Mouse (Mus musculus): ENCODE results near the gene Mri1.

The Mri1 gene

DNA sequence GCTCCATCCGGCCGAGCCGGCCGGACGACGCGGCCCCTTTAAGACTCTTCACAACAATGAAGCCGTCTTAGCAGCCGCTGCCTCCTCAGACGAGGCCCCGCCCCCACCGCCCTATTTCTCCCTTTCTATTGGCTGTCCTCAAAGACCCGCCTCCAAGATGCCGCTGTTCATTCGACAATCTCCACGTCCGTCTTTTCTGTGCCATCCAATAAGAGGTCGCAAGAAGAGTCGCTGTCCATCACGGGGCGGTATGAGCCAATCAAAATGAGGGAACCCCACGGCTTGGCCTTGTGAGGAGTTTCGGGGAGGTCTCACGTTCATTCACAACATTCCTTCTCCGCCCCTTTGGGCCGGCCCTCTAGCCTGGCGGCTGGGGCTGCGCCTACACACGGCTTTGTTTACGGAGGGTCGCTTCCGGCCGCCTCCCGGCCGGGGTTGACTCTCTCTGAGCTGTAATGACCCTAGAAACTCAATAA is 20.1 kb downstream of the Mri1 start, which contains the start of gene Zswim4:
TSS of gene Zswim4 (minus strand) at position 58 of the 476 bp plus-strand sequence.
- DNase-seq (ENCODE audit: low spot score in 2 of 2): peak; percentile 95 to 98

- DNase-seq (ENCODE audit: low spot score in 2 of 2): no peak
These were observed 20.6 kb downstream of the Mri1 start for GRCm38 (mm10) chr8:84236410-84236997.

GRCm38 (mm10) chr8:84235746-84236409 is 21.2 kb downstream of the Mri1 start:
- DNase-seq (ENCODE audit: low spot score in 2 of 2): peak in 1 of 2 experiments; percentile 20

DNA sequence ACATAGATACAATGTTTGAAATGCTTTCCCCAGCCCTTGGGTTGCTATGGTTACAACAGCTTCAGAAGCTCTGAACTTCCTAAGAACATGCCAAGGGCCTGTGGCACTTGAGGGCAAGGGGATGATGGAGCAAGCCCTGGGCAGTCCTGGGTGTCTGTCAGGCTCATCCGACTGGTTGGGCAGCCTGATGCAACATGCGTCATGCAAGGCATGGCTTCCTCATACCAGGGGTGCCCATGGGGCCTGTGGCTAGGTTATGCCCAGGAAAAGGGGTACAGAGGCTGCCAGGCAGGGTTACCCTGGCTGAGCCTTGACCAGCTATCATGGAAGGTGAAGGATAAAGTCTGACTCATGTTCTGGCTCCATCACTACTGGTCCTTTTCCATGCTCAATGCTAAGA is 24.1 kb downstream of the Mri1 start:
- no peak for DNase-seq (ENCODE audit: low spot score in 2 of 2)

DNA sequence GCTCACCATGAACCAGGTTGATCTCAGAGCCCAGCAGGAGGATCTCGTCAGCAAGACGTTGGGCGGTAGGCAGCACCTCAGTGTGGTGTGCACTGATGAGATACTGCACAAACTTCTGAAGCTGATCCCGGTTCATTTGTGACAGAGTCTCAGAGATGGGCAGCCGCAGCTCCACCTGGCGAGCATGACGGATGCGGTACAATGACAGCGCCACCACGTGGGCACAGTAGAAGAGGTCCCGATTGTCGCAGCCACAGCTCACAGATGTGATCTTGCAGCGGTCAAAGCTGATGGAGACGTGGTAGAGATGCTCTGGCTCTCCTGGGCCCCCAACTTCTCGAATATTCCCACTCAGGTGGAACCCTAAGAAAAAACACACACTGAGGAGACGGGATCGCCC is 26.4 kb downstream of the Mri1 start:
- peak in 1 of 2 experiments; percentile 49 for DNase-seq (ENCODE audit: low spot score in 2 of 2)

DNA sequence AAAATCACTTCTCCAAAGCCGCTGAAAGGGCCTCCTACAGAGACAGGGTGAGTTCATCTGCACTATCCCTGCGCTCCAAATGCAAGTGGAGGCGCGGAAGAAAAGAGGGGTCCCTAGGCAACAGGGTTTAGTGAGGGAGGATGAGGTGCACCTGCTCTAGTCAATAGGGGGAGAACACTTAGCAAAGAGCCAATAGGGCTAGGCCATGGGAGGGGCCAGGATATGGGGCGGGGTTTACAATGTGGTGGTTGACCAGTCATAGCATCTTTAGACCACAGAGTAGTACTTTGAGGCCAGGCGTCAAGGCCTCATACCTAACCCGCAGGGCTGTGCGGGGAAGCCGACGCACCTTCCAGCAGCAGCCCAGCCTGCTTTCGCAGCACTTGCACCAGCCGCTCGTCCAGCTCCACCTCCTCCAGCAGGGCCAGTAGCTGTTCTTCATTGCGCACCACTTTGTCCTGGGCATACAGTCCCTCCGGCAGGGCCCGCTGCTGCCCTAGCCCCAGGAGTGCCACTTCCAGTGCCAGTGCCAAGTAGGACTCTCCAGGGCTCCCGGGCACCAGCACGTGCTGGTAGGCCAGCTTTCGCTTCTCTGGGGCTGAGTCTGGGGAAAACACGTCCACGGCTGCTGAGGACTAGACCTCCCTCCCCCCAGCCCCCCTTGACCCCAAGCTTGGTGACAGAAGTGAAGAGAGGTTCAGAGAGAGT is 33.6 kb downstream of the Mri1 start:
- DNase-seq (ENCODE audit: low spot score in 2 of 2): no peak

DNA sequence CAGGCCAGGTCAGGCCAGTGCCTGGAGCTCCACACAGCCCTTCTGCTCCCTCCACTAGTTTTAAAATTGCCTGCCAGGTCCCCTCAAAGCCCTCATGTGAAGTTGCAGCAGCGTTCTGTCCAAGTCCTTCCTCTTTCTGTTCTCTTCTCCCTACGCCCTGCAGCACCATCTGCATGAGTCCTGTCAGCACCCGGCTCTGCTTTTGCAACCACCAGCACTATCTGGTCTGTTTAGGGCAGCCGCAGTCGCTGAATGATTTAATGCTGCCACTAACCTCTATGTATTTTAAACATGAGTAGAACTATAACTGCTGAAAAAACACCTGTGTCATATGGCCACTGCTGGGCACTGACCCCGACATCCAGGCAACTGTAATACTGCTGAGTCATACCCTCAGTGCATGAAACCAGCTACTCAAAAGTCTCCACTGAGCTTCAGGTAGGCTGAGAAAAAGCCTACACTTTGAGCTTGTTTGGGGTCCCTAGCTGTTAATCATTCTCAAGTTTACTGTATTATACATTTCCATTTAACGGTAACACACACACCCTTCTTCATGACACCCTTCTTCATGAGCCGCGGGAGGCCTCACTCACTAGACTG is 34.5 kb downstream of the Mri1 start:
- peak in 1 of 2 experiments; percentile 31 for DNase-seq (ENCODE audit: low spot score in 2 of 2)

GRCm38 (mm10) chr8:84220105-84220504 is 37.0 kb downstream of the Mri1 start:
- DNase-seq (ENCODE audit: low spot score in 2 of 2): peak in 1 of 2 experiments; percentile 20

DNA sequence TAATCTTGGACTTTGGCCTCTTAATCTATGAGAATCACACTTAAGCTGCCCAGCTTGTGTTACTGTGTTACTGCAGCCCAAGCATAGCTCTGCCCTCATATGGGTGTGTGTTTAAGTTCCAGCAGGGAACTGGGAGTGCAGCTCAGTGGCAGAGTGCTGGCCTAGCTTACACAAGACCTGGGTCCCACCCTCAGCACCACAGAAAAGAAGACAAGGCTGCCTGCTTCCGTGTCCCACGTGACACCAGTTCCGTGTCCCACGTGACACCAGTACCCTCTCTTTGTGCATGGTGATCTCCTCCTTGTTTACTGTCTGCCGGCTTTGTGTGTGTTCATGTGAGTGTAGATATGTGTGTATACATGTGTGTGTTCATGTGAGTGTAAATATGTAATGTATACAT is 39.0 kb downstream of the Mri1 start:
- no peak for DNase-seq (ENCODE audit: low spot score in 2 of 2)

DNA sequence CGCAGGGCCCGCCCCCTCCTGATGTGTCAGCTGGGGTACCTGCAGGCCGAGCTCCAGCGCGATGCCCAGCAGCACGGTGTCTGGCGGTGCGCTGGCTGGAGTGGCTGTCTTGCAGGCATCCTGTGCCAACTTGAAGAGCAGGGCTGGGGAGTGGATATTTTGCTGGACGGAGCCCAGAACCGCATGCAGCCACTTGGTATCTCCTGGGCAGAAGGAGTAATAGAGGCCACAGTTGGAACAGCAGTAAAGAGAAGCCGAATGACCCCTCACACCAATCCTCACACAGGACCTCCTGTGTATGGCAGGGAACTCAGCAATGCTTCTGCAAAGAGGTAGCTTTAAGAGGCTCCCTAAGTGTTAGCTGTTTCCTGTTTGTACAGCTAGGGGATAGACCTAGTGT is 39.9 kb downstream of the Mri1 start:
- DNase-seq (ENCODE audit: low spot score in 2 of 2): no peak

DNA sequence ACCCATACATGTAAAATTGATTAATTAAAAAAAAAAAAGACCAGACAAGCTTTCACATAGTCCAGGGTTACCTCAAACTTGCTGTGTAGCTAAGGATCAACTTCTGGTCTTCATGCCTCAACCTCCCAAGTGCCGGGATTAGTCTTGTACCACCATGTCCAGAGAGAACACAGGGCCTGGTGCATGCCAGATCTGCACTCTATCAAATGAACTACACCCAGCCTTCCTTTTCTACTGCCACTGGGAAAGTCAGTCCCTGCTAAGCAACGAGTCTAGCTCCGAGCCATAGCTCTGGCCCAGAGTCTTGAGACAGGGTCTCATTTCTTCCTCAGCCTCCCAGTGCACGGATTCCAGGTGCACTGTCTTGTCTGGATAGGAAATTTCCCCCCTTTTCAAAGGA is 43.8 kb downstream of the Mri1 start:
- DNase-seq (ENCODE audit: low spot score in 2 of 2): no peak

DNA sequence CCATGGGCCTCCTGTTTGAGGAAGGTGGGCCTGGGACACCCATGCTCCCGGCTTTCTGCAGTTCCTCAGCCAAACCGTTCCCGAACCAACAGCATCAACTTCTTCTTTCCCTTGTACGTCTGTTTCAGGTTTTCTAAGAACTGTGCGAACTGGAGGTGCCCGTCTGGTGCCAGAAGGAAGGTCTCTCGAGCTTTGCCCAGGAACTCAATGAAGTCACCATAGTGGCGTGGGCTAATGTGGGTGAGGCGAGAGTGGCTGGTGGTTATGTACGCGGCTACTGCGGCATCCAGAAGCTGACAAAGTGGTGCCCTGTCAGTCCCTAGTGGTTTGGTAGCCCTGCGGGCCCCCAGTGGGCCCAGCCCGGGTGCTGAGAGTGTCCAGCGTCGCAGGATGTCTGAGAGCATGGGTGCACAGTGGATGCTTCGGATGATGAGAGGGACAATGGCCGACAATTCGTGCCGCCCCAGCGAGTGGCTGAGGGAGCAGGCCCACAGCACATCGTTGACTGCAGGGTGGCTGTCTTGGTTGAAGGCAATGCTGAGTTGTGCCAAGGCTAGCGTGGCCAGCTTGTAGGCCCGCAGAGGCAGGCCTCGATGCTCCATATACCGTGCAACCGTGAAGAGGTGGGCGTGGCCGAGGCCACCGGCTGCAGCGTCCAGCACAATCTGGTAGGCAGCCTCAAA is 45.1 kb downstream of the Mri1 start:
- DNase-seq (ENCODE audit: low spot score in 2 of 2): no peak

DNA sequence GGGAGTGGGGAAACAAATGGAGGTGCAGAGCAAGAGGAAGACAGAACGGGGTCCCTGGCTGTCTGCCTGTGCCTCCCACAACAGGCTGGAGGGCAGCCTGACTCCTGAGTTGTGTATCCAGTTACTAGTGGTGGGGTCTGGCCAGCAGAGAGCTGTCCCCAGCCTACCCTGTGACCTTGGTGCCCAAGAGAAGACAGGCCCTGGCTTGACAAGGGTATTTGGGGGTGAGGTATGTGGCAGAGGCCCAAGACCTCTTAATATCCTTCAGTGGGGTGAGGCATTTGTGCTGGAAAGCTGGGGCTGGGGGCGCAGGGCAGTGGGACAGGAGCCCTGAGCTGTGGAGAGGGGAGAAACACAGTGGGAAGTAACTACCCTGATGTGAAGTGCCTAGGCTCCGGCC is 45.9 kb downstream of the Mri1 start:
- no peak for DNase-seq (ENCODE audit: low spot score in 2 of 2)

DNA sequence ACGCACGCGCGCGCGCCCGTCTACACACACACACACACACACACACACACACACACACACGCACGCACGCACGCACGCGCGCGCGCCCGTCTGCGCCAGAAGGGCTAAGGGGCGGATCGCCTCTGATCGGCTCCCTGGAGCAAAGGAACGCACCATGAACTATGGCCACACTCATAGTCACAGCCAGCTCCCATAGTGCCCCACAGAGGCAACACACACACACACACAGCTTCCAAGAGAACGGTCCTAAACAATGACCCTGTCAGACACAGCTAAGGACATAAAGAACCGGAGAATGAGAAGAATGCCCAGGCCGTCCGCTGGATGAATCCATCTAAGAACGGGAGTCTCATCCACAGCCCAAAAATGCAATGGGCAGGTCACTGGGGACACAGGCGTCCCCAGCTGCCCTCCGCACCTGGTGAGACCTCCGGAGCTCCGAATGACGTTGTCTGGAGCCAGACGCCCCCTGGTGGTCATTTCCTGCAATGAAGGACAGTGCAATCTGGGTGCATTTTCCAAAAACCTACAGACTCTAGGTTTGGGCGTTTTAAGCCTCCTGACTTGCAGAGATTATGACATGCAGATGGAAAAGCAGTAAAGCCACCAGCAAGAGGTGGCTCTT is 46.8 kb downstream of the Mri1 start:
- DNase-seq (ENCODE audit: low spot score in 2 of 2): peak; percentile 78 to 88

- no peak for DNase-seq (ENCODE audit: low spot score in 2 of 2)
These were observed 48.4 kb downstream of the Mri1 start for GRCm38 (mm10) chr8:84208381-84209380.

DNA sequence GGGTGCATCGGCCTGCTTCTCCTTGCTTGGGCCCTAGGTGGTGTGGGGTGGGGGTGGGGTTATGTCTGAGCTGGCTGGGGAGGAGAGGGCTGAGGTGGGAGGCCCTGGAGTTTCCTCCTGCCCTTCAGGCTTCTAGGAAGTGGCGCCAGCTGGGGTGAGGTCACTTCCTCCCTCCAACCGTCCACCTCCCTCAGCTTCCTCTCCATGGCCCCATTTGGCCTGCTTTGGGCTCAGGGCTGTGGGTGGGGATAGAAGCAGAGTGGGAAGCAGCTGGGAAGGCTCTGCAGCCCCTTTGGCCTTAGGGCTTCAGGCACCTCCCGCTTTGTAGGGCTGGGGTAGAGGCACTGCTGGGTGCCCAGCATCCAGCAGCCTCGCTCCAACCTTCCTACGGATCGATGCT is 49.3 kb downstream of the Mri1 start:
- peak in 1 of 2 experiments; percentile 55 for DNase-seq (ENCODE audit: low spot score in 2 of 2)

GRCm38 (mm10) chr8:84206666-84207065 is 50.5 kb downstream of the Mri1 start:
- DNase-seq (ENCODE audit: low spot score in 2 of 2): no peak

DNA sequence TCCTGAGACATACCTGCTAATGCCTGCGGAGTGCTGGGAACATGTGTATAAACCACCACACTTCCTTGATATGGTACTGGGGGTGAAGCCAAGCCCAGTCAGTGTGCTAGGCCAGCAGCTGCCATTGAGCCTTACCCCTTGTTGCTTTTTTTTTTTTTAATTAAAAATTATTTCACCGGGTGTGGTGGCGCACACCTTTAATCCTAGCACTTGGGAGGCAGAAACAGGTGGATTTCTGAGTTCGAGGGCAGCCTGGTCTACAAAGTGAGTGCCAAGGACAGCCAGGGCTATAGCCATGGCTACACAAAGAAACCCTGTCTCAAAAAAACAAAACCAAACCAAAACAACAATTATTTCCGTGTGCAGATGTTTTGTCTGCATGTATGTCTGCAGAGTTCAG is 52.1 kb downstream of the Mri1 start:
- DNase-seq (ENCODE audit: low spot score in 2 of 2): no peak

DNA sequence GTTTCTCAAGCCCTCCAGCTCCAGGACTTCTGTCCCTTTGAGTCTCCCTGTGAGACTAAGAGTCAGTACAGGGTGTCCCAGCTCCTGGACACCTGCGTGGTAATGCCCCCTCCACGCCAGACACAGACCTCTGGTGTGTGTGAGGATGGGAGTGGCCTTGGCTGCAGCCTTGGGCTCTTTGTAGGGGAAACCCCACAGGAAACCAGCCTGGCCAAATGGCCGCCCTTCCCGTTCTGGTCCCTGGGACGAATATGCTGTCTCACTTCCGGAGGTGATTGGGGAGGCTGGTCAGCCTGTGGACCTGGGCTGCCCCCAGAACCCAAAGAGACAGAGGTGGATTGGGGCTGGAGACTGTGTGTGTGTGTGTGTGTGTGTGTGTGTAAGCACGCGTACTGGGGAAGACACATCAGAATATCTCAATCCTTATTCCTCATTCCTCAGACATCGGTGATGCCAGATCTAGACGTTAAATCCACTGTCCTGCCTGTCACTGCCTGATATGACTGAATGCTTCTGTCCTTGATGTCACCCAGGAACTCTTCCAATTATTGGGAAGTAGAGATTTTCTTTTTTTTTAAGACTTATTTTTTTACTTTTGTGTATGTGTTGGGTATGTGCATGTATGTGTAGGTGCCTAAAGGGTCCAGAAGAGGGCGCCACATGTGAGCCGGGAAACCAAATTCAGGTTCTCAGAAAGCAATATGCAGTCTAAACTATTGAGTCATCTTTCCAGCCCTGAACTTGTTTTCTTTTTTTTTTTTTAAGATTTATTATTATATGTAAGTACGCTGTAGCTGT is 53.0 kb downstream of the Mri1 start:
- peak in 1 of 2 experiments; percentile 57 for DNase-seq (ENCODE audit: low spot score in 2 of 2)
